Mouse (Mus musculus): Measurements from ENCODE around the gene Rptor. TPM values are rescaled to one million over a fixed set of nuclear protein-coding genes. Genes with fewer than 3 reads are reported as not detected.

The Rptor gene
- total RNA-seq, 1 experiment from 2014 or later, result 62.6 TPM

DNA sequence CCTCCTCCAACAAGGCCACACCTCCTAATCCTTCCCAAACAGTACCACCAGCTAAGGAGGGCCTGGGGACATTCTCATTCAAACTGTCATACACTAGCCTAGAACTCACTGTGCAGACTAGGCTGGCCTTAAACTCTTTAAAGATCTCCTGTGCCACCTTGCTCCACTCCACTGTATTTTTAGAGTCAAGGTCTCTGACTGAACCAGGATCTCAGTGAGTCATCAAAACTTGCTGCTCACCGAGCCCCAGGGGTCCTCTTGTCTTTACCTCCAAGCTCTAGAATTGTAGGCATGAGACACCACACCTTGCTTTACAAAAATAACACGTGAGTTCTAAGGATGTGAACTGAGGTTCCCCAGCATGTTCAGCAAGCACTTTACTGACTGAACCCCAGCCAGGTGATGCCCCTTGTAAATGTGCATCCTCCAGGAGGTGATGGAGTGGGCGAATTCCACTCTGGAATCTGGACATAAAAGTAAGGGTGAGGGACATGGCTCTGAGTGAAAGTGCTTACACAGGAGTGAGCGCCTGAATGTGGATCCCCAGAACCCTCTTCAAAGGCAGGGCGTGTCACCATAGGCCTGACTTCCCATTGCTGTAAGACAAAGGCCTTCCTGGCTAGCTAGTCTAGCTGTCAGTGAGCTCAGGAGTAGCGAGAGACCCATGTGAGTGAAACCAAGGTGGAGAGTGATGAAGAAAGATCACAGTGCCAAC, 89.6 kb downstream of the Rptor start:
- no peak for DNase-seq

GRCm38 (mm10) chr11:119692911-119693261, 90.2 kb downstream of the Rptor start:
- no peak for DNase-seq

DNA sequence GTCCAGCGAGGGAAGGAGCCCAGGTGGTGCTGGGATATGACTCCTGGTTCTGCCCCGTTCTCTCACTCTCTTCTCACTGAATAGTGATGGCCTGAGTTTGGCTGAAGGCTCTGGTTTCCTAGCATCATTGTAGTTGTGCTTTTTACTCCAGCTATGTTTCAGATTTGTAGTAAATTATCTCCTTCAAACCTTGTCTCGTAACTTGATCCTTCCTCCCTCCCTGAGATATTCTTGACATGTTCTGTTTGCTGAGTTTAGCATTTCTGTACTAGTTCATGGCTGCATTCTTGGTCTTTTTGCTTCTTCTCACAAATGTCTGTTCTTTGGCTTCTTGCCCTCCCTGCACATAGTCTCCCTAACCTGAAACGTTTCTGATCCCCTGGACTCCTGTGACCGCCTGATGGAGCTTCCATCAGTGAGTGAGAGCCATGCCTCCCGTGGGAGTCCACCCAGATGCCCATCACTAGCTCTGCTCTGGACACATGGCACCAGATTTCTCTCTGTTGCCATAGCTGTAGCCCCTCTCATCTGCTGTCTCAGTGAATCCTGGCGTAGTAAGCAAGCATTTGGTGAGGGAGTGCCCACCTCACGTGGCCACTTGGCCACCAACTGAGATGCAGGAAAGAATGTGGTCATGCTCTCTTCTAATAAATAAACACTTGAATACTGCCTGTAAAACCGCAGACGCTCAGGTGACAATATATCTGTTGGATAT, 91.6 kb downstream of the Rptor start:
- no peak for DNase-seq

GRCm38 (mm10) chr11:119696401-119696800, 93.7 kb downstream of the Rptor start:
- no peak for DNase-seq

DNA sequence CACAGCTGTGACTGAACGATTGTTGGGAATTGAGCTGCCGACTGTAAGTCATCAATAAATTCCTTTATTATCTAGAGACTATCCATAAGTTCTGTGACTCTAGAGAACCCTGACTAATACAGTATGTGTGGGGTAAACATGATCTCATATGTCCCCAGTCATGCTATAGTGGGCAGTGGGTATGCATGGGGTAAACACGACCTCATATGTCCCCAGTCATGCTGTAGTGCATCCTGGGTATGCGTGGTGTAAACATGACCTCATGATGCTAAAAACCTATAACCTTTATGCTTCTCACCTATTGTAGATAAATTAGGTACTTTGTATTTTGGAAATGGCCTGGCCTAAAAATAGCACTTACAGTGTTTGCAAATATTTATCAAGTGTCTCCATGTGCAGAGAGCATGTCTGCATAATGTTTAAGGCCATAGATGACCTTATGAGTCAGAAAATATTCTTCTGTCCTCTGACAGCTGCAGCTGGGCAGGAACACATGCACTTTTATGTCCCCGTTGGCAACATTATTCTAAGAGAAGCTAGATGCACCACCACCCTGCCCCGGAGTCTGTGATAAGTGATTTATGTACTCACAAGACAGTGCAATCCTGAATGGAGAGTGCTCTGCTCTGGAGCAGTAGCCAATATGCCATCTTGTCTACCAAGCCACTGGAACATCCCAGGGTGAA, 102.8 kb downstream of the Rptor start:
- DNase-seq, result no peak

DNA sequence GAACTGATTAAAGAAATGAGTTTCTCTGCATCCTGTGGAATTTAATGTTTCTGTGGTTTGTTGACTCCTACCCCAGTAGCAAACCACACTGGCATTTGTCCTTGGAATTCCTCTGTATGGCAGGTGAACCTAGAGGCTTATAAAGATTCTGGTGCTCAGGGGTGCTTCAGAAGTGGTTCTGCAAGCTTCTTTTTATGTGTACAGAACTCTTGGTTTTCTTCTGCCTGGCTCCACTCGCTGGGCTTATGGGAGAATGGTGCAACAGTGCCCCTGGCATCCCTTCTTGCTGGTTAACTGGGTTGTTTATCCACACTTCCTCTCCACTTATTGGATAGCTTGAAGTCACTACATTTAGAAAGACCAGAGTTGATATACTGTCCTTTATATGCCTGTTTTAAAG, 104.6 kb downstream of the Rptor start:
- DNase-seq, result no peak

DNA sequence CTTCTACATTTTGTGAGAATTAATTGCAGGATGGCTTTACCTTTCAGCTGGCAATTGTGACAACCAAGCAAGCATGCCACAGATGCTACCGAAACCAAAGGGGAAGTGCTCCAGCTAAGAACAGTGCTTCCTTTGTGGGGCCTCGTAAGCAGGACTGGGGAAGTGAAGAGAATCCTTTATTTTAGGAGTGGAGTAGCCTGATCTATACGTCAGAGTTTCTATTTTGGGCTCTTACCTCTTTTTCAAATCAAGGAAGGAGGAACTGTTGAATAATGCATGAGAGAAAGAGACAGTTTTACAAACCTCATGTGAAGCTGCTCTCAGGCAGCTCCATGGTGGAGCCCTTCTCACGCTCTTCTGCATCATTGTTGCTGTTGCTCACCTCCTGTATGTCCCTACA, 106.5 kb downstream of the Rptor start:
- DNase-seq, result no peak

GRCm38 (mm10) chr11:119710338-119710737, 107.6 kb downstream of the Rptor start:
- DNase-seq, result no peak

DNA sequence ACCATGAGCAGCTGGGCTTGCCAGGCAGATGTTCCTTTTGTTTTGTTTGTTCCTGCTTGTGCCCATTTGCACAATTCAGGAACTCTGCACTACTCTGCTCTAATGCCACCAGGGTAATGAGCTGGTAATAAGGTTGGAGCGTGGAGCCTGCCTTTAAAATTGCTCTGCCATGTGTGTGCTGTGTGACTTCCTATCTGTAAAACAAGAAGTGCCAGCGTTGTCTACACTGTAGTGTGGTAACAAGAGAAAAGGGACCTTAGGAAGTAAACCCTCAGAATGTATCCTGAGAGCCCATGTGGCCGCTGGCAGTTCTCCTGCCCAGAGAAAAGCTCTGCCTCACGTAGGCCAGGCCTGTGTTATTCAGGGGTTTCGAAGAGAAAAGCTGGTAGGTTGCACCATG, 108.1 kb downstream of the Rptor start:
- no peak for DNase-seq

GRCm38 (mm10) chr11:119715437-119715836, 112.7 kb downstream of the Rptor start:
- no peak for DNase-seq

GRCm38 (mm10) chr11:119715841-119716596, 113.3 kb downstream of the Rptor start:
- DNase-seq, result no peak

GRCm38 (mm10) chr11:119718115-119718514, 115.4 kb downstream of the Rptor start:
- DNase-seq, result no peak

GRCm38 (mm10) chr11:119720101-119721048, 117.7 kb downstream of the Rptor start:
- no peak for DNase-seq

DNA sequence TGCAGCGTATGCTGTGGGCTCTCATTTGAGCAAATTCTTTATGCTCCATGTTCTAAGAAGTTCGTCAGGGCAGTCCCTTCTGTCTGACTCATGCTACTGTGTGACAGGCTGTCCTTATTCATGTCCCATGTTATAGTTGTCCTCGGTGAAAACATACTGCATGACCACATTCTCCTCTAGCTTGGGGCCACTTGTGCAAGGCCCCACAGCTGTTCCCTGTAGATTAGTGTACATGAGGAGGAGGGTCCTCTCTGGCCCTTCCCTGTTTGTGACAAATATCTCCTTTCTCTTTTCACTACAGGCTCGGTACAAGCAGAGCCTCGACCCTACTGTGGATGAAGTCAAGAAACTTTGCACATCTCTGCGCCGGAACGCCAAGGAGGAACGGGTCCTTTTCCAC, 122.0 kb downstream of the Rptor start:
- DNase-seq, result no peak

DNA sequence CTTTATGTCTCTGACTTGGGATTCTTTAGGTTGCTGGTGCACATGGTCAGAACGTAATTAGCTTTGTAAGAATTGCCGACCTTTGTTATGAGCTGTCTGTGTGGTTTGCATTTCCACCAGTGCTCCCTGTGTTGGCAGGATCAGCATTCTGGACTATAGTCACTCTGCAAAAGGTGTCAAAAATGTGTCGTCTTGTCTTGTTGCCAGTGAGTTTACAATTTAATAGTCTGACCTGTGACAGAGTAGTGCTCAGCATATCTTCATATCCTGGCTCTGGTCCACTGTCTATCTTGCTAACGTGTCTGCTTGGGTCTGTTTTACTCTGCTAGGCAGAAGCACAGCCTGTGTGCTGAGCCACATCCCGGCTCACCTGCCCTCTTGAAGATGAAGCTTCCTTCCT, 128.7 kb downstream of the Rptor start:
- no peak for DNase-seq

DNA sequence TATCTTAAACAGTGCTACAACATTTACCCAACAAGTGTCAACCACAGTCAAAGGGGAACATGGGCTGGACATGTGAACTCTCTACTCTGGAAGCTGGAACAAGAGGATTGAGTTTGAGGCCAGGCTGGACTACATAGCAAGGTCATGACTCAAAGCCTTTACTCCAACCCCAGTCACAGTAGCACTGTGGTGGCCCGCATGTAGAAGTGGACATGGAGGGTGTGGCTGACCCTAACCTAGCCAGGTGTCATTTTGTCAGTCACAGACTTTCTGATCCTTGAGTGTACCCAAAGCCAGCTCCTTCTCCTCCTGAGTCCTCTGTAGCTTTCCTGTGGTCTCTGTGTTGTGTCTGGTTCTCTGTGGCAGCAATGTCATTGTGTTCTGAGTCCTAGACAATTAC, 129.7 kb downstream of the Rptor start:
- DNase-seq, result no peak

GRCm38 (mm10) chr11:119732961-119733656, 130.4 kb downstream of the Rptor start:
- DNase-seq, result no peak

GRCm38 (mm10) chr11:119733657-119733990, 130.9 kb downstream of the Rptor start:
- DNase-seq, result no peak

- no peak for DNase-seq
Measured at GRCm38 (mm10) chr11:119735152-119735551, 132.4 kb downstream of the Rptor start.

GRCm38 (mm10) chr11:119738990-119739846, 136.5 kb downstream of the Rptor start:
- no peak for DNase-seq
